Mouse (Mus musculus) lung, adult 10 weeks (tissue): ENCODE measurements around the gene Pnpla5. TPM values are rescaled to one million over a fixed set of nuclear protein-coding genes. Genes with fewer than 3 reads are reported as not detected.

Experiments
- polyA plus RNA-seq: library from polyadenylated mRNA; stranded (reverse); fragments of 350-450 nt; fragmentation: Illumina TruSeq; extraction: RNeasy Lipid Tissue Mini Kit (QIAGEN cat#74804); gene quantifications from one replicate; pipeline ENCODE4 v1.2.3, GENCODE M21; 2014; ENCODE audit warnings: low read depth, low replicate concordance; ENCODE audit not compliant: insufficient read depth

The Pnpla5 gene
- polyA plus RNA-seq, result 0.91 TPM

DNA sequence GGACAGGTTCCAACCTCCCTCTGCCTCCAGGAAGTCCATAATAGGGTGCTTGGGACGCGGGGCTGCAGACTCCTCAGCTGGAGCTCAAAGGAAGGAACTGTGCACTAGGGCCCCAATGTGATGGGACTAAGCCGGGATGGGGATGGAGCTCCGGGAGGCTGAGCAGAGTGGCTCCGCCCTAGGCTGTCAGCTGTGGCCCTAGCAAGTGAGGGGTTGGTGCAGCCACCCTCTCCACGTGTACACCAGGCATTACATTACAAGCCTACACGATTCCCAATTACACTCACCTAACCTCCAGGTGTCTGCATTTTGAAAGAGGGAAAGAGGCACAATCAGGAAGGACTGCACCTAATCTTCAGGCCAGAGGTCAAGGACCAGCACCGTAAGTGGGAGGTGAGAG is at the start of gene Pnpla5:
TSS of gene Pnpla5 (minus strand) at position 101 of the 400 bp plus-strand sequence.

DNA sequence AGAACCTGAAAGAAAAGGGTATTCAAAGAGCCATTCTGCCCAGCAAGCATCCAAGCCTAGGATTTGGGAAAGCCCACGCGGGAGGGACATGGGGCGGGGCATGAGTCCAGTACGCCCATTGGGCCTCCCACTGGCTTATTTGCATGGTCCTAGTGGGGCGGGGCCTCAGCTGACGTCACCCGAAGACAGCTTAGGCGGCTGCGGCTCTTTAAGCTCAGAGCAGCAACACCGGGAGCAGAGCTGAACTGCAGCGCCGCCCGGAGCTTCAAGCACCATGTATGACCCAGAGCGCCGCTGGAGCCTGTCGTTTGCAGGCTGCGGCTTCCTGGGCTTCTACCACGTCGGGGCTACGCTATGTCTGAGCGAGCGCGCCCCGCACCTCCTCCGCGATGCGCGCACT is 44.6 kb upstream of the Pnpla5 start, which contains the start of gene Pnpla3:
TSS of gene Pnpla3 (plus strand) at position 238 of the 400 bp plus-strand sequence.

DNA sequence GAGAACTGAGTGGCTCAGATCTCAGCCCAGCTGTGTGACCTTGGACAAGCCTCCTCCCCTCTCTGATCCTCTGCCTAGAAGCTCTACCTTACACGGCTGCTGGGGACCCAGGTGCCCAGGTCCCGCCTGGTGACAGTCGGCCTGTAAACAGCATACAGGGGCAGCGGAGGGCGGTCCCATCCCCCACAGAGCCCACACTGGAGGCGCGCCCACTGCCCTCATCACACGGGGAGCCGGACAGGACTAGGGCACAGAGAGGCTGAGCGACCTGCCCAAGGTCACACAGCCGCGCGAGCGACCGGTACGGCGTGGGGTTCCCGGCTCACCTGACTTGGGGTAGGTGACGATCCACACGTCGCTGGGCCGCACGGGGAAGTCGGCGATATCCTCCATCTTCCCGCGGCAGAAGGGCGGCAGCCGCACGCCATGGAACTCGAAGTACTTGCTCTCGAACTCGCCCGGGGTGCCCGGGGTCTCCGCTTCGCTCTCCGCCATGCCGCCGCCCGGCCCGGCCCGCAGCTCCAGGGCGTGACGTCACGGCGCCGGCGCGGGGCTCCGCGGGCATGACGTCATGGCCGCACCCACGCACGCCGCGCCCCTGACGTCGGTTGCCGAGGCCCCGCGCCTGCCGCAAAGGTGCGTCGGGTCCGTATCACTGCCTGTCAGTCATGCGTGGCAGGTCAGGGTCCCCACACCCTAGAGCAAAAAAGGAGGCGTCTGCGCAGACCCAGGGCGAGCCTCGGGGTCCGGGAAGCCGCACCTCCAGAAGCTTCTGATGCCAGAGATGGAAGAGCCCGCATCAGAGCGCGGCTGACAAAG is 17.7 kb downstream of the Pnpla5 start, which contains the start of gene Sult4a1:
TSS of gene Sult4a1 (minus strand) at position 650 of the 819 bp plus-strand sequence.

DNA sequence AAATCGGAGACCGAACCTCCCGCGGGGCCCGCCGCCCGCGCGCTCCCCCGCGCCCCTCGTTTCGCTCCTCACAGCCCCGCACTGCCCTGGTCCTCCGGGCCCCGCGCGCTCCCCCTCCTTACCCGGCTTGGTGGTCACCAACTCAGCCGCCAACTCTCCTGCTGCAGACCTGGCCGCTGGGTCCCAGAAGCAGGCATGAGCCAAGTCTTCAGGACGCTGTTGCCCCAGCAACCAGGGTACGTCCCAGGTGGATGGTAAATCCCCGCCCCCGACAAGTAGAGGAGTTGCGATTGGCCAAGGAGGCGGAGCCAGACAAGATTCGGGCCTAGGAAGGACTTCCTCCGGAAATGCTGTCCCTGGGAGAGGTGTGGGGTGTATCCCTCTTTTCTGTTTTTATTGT is 57.8 kb downstream of the Pnpla5 start, which contains the start of gene Efcab6:
TSS of gene Efcab6 (minus strand) at position 240 of the 400 bp plus-strand sequence.

Other genes with a start within 250 kb of the Pnpla5 start
- gene Efcab6, start 57.8 kb downstream of the Pnpla5 start, polyA plus RNA-seq, result 1.5 TPM
- 0.40 TPM for gene Sult4a1, start 17.4 kb downstream of the Pnpla5 start, polyA plus RNA-seq
- gene Pnpla3, start 44.7 kb upstream of the Pnpla5 start, polyA plus RNA-seq, result 2.6 TPM
- 41.4 TPM for gene Samm50, start 69.1 kb upstream of the Pnpla5 start, polyA plus RNA-seq
- gene Parvb, start 108.9 kb upstream of the Pnpla5 start, polyA plus RNA-seq, result 29.9 TPM
- 8.3 TPM for gene Parvg, start 200.9 kb upstream of the Pnpla5 start, polyA plus RNA-seq